Mouse (Mus musculus) bone marrow, adult 2 months (tissue): Measurements from ENCODE around the gene Rffl. TPM values are rescaled to one million over a fixed set of nuclear protein-coding genes. Genes with fewer than 3 reads are reported as not detected.

Source experiments
- H3K27ac ChIP-seq: fragments of 200-500 bp; 2 replicates; pipeline ENCODE4 v1.5.1; 2012; ENCODE audit warnings: low read depth, mild to moderate bottlenecking, control low read depth, inconsistent platforms, low read length; ENCODE audit not compliant: control insufficient read depth, poor library complexity, insufficient read depth
- H3K4me1 ChIP-seq: fragments of 200-500 bp; 2 replicates; pipeline ENCODE4 v1.6.1; 2011; ENCODE audit warnings: low read length; ENCODE audit not compliant: control insufficient read depth, insufficient read depth
- H3K4me3 ChIP-seq: fragments of 200-500 bp; replicated peaks from 2 replicates; pipeline ENCODE3; 2011; ENCODE audit warnings: mild to moderate bottlenecking, low read depth, low read length, control low read depth; ENCODE audit not compliant: control insufficient read depth
- CTCF ChIP-seq: fragments of 200-500 bp; IDR thresholded peaks from 2 replicates; pipeline ENCODE4 v1.5.1; 2011; ENCODE audit warnings: low read length, control low read depth; ENCODE audit not compliant: control insufficient read depth, insufficient read depth
- POLR2A ChIP-seq: fragments of 200-500 bp; IDR thresholded peaks from 2 replicates; pipeline ENCODE4 v1.6.1; 2011; ENCODE audit warnings: low read depth, mild to moderate bottlenecking, control low read depth, low read length, borderline replicate concordance; ENCODE audit not compliant: control insufficient read depth
- WGBS: fragments of 180-500 bp; shearing (Covaris S2); methylation state at CpG from one replicate; pipeline ENCODE4 v1.1.7; 2018; 5-methylcytosine and 5-hydroxymethylcytosine counted together
- polyA plus RNA-seq: library from polyadenylated mRNA; stranded (reverse); fragments of >200 nt; gene quantifications from 2 replicates; pipeline ENCODE4 v1.2.4, GENCODE M21; 2011; ENCODE audit warnings: low replicate concordance; ENCODE audit not compliant: missing spikeins, insufficient read depth, insufficient read length

Gene Rffl
- polyA plus RNA-seq, 1 experiment = 23.8 TPM

DNA sequence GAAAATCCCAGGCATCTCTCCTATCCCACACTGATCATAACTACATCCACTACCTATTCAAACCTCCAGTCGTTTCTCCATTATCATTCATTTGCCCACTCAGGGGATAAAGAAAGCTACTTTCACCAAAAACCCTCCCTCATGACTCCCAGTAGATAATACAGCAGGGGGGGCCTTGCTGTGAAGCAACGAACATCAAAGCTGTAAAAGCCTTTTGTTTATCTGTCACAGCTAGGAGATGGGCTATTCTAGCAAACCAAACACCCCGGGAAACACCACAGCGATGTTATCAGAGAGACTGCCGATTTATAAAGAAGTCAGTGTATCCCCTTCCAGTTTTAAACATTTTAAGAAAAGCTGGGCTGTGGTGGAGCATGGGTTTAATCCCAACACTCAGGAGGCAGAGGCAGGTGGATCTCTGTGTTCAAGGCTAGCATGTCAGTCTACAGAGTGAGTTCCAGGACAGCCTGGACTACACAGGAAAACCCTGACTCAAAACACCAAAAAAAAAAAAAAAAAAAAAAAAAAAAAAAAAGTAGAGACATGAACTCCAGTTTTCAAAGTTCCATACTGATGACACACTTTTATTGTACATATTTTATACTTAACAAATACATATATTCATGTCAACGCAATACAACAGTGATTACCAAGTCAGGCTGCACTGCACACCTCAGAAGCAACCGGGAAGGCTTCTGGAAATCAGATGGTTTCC, 4.0 kb downstream of the Rffl start:
- no peak for TF ChIP-seq CTCF
- TF ChIP-seq POLR2A = no peak
- Histone ChIP-seq H3K4me1 (peaks cover under 1% of the 10 kb centered on the region), H3K4me3 (no peak overlapping the region), H3K27ac (no peak overlapping the region)
- WGBS = 39% methylated on average over 7 of the region's 7 CpGs

DNA sequence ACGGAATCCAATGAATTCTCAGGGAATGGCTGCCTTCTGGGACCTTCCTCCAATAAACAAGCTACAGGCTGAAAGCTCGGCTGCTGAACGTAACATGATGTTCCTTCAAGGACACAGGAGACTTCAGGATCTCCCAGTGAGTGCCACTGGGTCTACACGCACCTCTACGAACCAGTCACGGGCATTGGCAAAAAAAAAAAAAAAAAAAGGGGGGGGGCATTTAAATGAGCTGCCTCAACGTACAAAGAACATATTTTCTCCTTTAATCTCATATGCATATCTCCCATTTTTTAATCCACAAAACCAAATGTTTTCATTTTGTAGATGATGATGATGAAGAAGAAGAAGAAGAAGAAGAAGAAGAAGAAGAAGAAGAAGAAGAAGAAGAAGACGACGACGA, 5.1 kb downstream of the Rffl start:
- Histone ChIP-seq H3K4me1 (peaks cover 3% of the 10 kb centered on the region), H3K4me3 (no peak overlapping the region), H3K27ac (no peak overlapping the region)
- TF ChIP-seq POLR2A = no peak
- no peak for TF ChIP-seq CTCF
- WGBS = 64% methylated on average over 10 of the region's 10 CpGs

DNA sequence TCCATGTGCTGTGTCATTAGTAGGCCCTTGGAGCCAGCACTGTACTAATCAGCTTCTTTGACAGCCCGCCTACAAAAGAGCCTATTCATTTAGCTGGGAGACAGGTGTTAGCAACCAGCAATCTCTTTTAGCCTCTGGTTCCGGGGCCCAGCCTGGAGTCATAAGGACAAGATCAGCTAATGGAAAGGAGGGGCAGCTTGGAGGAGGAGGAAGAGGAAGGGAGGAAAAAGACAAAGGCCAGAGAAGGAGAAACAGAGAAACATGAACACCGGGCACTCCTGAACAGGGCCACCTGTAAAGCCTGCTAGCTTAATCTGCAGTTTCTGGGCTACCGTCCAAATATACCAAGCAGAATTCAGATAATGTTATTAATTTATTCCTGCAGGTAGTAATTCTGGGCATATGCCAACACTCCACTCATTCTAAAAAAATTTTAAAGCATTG, 7.5 kb downstream of the Rffl start:
- Histone ChIP-seq H3K4me1 (peaks cover 7% of the 10 kb centered on the region), H3K4me3 (no peak overlapping the region), H3K27ac (0 out of 2 replicates have a peak overlapping the region, but pooled peaks have one; percentile 19)
- WGBS = 44% methylated on average over 4 of the region's 4 CpGs
- TF ChIP-seq CTCF (no peak), POLR2A (no peak)

DNA sequence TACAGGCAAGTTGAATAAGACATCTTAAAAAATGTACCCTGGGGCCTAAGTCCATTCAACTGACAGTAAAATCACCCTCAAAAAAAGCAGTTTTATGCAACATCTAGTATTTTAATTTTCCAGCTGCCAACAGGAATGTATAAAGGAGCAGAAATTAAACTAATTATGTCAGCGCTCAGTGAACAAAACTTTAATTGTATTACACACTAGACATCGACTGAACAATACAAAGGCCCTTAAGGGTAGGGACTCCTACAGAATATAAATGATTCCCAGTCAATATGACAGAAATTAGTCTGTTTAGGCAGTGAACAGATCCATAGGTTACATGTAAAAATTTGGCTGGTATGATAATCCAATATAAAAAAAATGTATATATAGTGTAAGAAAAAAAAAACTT, 8.0 kb downstream of the Rffl start:
- Histone ChIP-seq H3K4me3 (no peak overlapping the region), H3K27ac (no peak overlapping the region), H3K4me1 (peaks cover 7% of the 10 kb centered on the region)
- WGBS = 91% methylated on average over 2 of the region's 2 CpGs
- TF ChIP-seq POLR2A (no peak), CTCF (no peak)

DNA sequence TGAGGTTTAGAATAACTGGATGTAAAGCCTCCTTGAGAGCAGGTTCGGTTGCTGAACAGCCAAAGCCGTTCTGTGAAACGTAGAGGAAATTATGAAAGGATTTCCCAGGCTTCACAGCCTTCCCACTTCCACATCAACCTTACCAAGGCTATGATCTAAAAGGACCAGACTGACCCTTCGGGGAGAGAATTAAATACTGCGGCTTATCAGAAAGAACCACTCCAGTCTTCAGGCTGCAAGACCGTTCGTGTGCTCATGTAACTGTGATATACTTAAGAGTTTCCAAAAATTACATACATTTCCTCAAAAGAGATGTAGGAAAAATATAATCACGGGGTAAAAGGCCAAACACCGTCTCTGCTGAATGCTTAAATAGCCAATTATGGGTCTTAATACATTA, 8.4 kb downstream of the Rffl start:
- Histone ChIP-seq H3K4me3 (no peak overlapping the region), H3K4me1 (peaks cover 7% of the 10 kb centered on the region), H3K27ac (no peak overlapping the region)
- no peak for TF ChIP-seq CTCF
- TF ChIP-seq POLR2A = no peak
- WGBS = 42% methylated on average over 9 of the region's 9 CpGs

DNA sequence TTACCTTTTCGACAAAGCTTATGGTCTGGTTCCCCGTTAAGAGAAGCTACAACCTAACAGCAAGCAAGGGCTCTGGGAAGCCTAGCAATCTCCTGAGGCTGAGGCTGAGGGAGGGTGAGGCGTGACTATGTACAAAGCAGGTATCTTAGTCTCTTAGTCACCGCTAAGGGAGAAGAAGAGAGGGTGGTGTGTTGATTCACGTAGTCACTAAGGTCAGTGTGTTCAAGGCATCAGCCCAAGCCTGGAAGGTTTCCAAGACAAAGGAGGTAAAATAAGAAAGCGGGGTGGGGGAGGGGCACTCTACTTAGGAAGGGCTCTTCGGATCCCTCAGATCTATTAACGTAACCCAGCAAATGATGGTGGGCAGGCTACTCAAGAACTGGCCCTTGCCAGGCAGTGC, 9.5 kb downstream of the Rffl start:
- H3K4me1 ChIP-seq = peaks cover 8% of the 10 kb centered on the region

DNA sequence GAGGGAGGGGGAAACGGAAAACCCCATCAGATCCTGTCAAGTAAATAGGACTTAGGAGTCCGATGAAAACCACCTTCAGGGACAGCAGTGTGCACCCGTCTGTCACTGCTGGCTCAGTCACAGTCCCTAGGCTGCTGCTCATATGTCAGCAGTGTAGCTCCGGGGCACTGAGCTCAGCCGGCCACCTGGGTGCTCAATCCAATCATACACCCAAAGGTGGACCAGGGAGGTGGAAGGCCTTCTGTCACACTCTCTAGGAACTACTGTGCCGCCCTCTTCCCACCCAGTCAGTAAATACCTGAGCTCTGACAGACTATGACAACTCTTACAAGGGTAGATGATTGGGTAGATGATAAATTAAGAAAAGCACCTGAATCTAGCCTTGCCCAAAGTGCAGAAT, 10.3 kb downstream of the Rffl start:
- H3K4me3 ChIP-seq = no peak overlapping the region
- TF ChIP-seq POLR2A (no peak), CTCF (no peak)
- H3K27ac ChIP-seq = no peak overlapping the region
- WGBS = 18% methylated on average over 6 of the region's 6 CpGs
- peaks cover 8% of the 10 kb centered on the region for H3K4me1 ChIP-seq

More for the DNA sequence above, 9.5 kb downstream of the Rffl start:
- TF ChIP-seq CTCF (no peak), POLR2A (no peak)
- no peak overlapping the region for H3K27ac ChIP-seq
- H3K4me3 ChIP-seq = no peak overlapping the region
- 64% methylated on average over 8 of the region's 8 CpGs for WGBS

DNA sequence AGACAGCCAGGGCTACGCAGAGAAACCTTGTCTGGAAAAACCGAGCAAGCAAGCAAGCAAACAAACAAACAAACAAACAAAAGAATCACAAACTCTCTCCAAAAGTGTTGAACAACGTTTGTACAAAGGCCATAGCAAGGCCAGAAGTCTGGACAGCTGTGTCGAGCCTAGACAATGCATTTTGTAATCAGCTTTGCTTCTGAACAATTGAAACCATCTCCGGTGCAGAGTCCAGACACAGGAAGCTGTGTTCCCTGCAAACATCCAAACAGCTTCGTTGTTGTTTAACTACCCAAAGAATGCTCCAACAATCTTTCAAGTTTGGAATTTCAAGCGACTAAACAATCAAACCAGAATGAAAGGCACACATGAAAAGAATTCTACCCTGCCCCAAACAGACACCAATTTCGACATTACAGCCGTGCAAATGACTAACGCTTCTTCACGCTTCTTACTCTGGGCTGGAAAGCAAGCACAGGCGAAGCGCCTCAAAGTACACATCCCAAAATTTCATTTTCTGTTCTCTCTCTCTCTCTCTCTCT, 13.6 kb downstream of the Rffl start:
- TF ChIP-seq CTCF (no peak), POLR2A (no peak)
- Histone ChIP-seq H3K4me3 (no peak overlapping the region), H3K4me1 (peaks cover 11% of the 10 kb centered on the region; the same call in 1 of the 2 replicates), H3K27ac (no peak overlapping the region)
- 58% methylated on average over 13 of the region's 13 CpGs for WGBS

DNA sequence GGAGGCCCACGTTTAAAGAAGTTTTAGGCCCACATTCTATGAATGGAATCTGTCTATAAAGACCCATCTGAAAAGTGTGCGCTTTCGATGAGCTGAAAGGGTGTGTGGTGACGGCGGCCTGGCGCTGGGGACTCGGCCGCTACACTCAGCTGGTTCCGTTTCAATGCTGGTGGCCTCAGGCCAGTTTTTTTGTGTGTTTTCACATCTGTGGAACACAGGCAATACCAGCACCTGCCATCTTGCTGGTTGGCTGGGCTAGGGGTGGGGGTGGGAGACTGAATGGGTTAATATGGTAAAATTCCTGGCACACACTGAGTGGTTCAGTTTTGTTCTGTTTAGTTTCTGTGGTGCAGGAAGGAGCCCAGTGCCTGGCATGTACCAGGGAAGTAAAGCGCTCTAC, 15.0 kb downstream of the Rffl start:
- H3K4me1 ChIP-seq = peaks cover 8% of the 10 kb centered on the region; the same call in 1 of the 2 replicates
- H3K4me3 ChIP-seq = no peak overlapping the region
- WGBS = 87% methylated on average over 10 of the region's 10 CpGs
- peak overlapping the region; percentile 39 for H3K27ac ChIP-seq
- TF ChIP-seq POLR2A (no peak), CTCF (no peak)
